Mouse (Mus musculus) ovary, postnatal 10 days (tissue): ENCODE data around the gene Slc24a2.

ENCODE experiments used
- DNase-seq: peaks from one replicate; pipeline ENCODE4 v3.0.0; 2022; ENCODE audit warnings: low spot score

The Slc24a2 gene

GRCm38 (mm10) chr4:86953519-86953918 is 276.8 kb downstream of the Slc24a2 start:
- no peak for DNase-seq

GRCm38 (mm10) chr4:86948794-86949193 is 281.5 kb downstream of the Slc24a2 start:
- DNase-seq = no peak

GRCm38 (mm10) chr4:86943296-86943695 is 287.0 kb downstream of the Slc24a2 start:
- DNase-seq = no peak

GRCm38 (mm10) chr4:86942656-86943055 is 287.6 kb downstream of the Slc24a2 start:
- DNase-seq = no peak

GRCm38 (mm10) chr4:86936706-86937105 is 293.6 kb downstream of the Slc24a2 start:
- DNase-seq = no peak

GRCm38 (mm10) chr4:86936217-86936616 is 294.1 kb downstream of the Slc24a2 start:
- DNase-seq = no peak
